Mouse (Mus musculus) left cerebral cortex, postnatal 14 days (tissue): ENCODE results near the gene D430041D05Rik. TPM values are rescaled to one million over a fixed set of nuclear protein-coding genes. Genes with fewer than 3 reads are reported as not detected.
A peak's percentile ranks its signal among the peaks of the same experiment; 100 is the strongest.

Experiments used
- DNase-seq, 2 experiments: peaks; one replicate each; pipeline ENCODE4 v3.0.0; 2021 to 2022; ENCODE audit warnings: low spot score in 2 of 2, mixed read lengths in 1 of 2
- intact Hi-C: fragments of 180-260 bp; cut with DNase I; formaldehyde crosslinking; loops from one replicate; pipeline ENCODE4 v1.15.1; 2025
- total RNA-seq, 2 experiments: library from RNA; stranded (reverse); gene quantifications; 2 replicates each; pipeline ENCODE4 v1.2.3; 2021

D430041D05Rik gene
- total RNA-seq, 2 experiments from 2014 or later, result 115 to 126 TPM

GRCm38 (mm10) chr2:104359305-104359704, 51.5 kb downstream of the D430041D05Rik start:
- intact Hi-C loops, result no loop called here
- DNase-seq, result no peak

- intact Hi-C loops, result no loop called here
- DNase-seq, result no peak
Observed at GRCm38 (mm10) chr2:104358881-104359280, 51.9 kb downstream of the D430041D05Rik start.

GRCm38 (mm10) chr2:104356531-104356930, 54.3 kb downstream of the D430041D05Rik start:
- DNase-seq, result no peak
- intact Hi-C loops, result no loop called here

GRCm38 (mm10) chr2:104354117-104354516, 56.7 kb downstream of the D430041D05Rik start:
- intact Hi-C loops, result no loop called here

GRCm38 (mm10) chr2:104352204-104352493, 58.7 kb downstream of the D430041D05Rik start:
- DNase-seq, result no peak
- intact Hi-C loops, result no loop called here

More at GRCm38 (mm10) chr2:104354117-104354516, 56.7 kb downstream of the D430041D05Rik start:
- no peak for DNase-seq

GRCm38 (mm10) chr2:104351415-104352203, 59.2 kb downstream of the D430041D05Rik start:
- intact Hi-C loops, result no loop called here
- DNase-seq, result no peak

GRCm38 (mm10) chr2:104337619-104338018, 73.2 kb downstream of the D430041D05Rik start:
- intact Hi-C loops, result loop anchor here (10.0 kb wide), 1 partner anchor 203 kb away; no protein-coding TSS in a partner anchor

GRCm38 (mm10) chr2:104335824-104336223, 75.0 kb downstream of the D430041D05Rik start:
- intact Hi-C loops, result loop anchor here (2.0 to 10.0 kb wide), 2 partner anchors 75 to 201 kb away; partner anchors contain the start of gene D430041D05Rik

More at GRCm38 (mm10) chr2:104337619-104338018, 73.2 kb downstream of the D430041D05Rik start:
- DNase-seq, result no peak

GRCm38 (mm10) chr2:104333952-104334351, 76.9 kb downstream of the D430041D05Rik start:
- peak in 1 of 2 experiments; percentile 59 for DNase-seq
- intact Hi-C loops, result loop anchor here (2.0 to 10.0 kb wide), 2 partner anchors 77 to 199 kb away; partner anchors contain the start of gene D430041D05Rik

More at GRCm38 (mm10) chr2:104335824-104336223, 75.0 kb downstream of the D430041D05Rik start:
- no peak for DNase-seq

- intact Hi-C loops, result loop anchor here (10.0 kb wide), 1 partner anchor 198 kb away; no protein-coding TSS in a partner anchor
- no peak for DNase-seq
Observed at GRCm38 (mm10) chr2:104332707-104333106, 78.1 kb downstream of the D430041D05Rik start.

- peak in 1 of 2 experiments; percentile 44 for DNase-seq
- intact Hi-C loops, result loop anchor here (10.0 kb wide), 1 partner anchor 196 kb away; no protein-coding TSS in a partner anchor
Observed at GRCm38 (mm10) chr2:104331261-104331660, 79.6 kb downstream of the D430041D05Rik start.

- peak in 1 of 2 experiments; percentile 69 for DNase-seq
- intact Hi-C loops, result no loop called here
Observed at GRCm38 (mm10) chr2:104327116-104327794, 83.6 kb downstream of the D430041D05Rik start.

GRCm38 (mm10) chr2:104323773-104324172, 87.0 kb downstream of the D430041D05Rik start:
- no peak for DNase-seq
- intact Hi-C loops, result no loop called here

- intact Hi-C loops, result no loop called here
- DNase-seq, result peak in 1 of 2 experiments; percentile 62
Observed at GRCm38 (mm10) chr2:104323351-104323750, 87.5 kb downstream of the D430041D05Rik start.

GRCm38 (mm10) chr2:104320061-104320624, 90.7 kb downstream of the D430041D05Rik start:
- intact Hi-C loops, result no loop called here
- no peak for DNase-seq

- no peak for DNase-seq
- intact Hi-C loops, result no loop called here
Observed at GRCm38 (mm10) chr2:104319443-104319842, 91.4 kb downstream of the D430041D05Rik start.

- intact Hi-C loops, result no loop called here
- peak; percentile 69 to 84 for DNase-seq
Observed at GRCm38 (mm10) chr2:104318881-104319280, 91.9 kb downstream of the D430041D05Rik start.

GRCm38 (mm10) chr2:104318259-104318658, 92.6 kb downstream of the D430041D05Rik start:
- no peak for DNase-seq
- intact Hi-C loops, result no loop called here

- no peak for DNase-seq
- intact Hi-C loops, result no loop called here
Observed at GRCm38 (mm10) chr2:104317631-104318030, 93.2 kb downstream of the D430041D05Rik start.

GRCm38 (mm10) chr2:104316483-104316882, 94.3 kb downstream of the D430041D05Rik start:
- DNase-seq, result no peak
- intact Hi-C loops, result no loop called here
